Mouse (Mus musculus) embryonic facial prominence, embryonic 14.5 days (tissue): Measurements from ENCODE around the gene Olfr412. TPM values are rescaled to one million over a fixed set of nuclear protein-coding genes. Genes with fewer than 3 reads are reported as not detected.
A peak's percentile ranks its signal among the peaks of the same experiment; 100 is the strongest.

Source experiments
- ATAC-seq: fragments of 200-750 bp; cut with Nextera tagmentation; 2 replicates; pipeline ENCODE4 v1.8.0; 2017; ENCODE audit warnings: low read depth, moderate number of reproducible peaks, moderate TSS enrichment
- DNase-seq: peaks from one replicate; pipeline ENCODE4 v3.0.0-alpha.2; 2015; ENCODE audit warnings: low spot score
- H3K27ac ChIP-seq: fragments of 300-500 bp; sonication (generic); replicated peaks from 2 replicates; pipeline ENCODE4 v1.5.1; 2014; ENCODE audit warnings: low read depth, mild to moderate bottlenecking, low read length, moderate library complexity
- H3K27me3 ChIP-seq: fragments of 300-500 bp; sonication (generic); replicated peaks from 2 replicates; pipeline ENCODE4 v1.6.1; 2014; ENCODE audit warnings: low read length; ENCODE audit not compliant: control insufficient read depth, insufficient read depth
- H3K36me3 ChIP-seq: fragments of 300-500 bp; sonication (generic); 2 replicates; pipeline ENCODE4 v1.6.1; 2014; ENCODE audit warnings: low read length, mixed read lengths; ENCODE audit not compliant: control insufficient read depth, insufficient read depth
- H3K4me1 ChIP-seq: fragments of 300-500 bp; sonication (generic); 2 replicates; pipeline ENCODE4 v1.6.1; 2014; ENCODE audit warnings: antibody characterized with exemption, low read length; ENCODE audit not compliant: control insufficient read depth, insufficient read depth
- H3K4me2 ChIP-seq: fragments of 300-500 bp; sonication (generic); 2 replicates; pipeline ENCODE4 v1.6.1; 2014; ENCODE audit warnings: low read depth, mild to moderate bottlenecking, low read length, moderate library complexity, mixed read lengths
- H3K4me3 ChIP-seq: fragments of 300-500 bp; sonication (generic); 2 replicates; pipeline ENCODE4 v1.5.1; 2014; ENCODE audit warnings: low read depth, mild to moderate bottlenecking, low read length
- H3K9ac ChIP-seq: fragments of 300-500 bp; sonication (generic); 2 replicates; pipeline ENCODE4 v1.6.1; 2014; ENCODE audit warnings: low read depth, mild to moderate bottlenecking, low read length, moderate library complexity, mixed read lengths
- H3K9me3 ChIP-seq: fragments of 300-500 bp; sonication (generic); 2 replicates; pipeline ENCODE4 v1.6.1; 2016; ENCODE audit warnings: low read length; ENCODE audit not compliant: control insufficient read depth
- WGBS: fragments of 180-500 bp; shearing (Covaris S2); extraction: QIAGEN DNeasy Blood & Tissue Kit; methylation state at CpG from one replicate; pipeline ENCODE4 v1.1.7; 2014; 5-methylcytosine and 5-hydroxymethylcytosine counted together
- polyA plus RNA-seq: library from polyadenylated mRNA; unstranded; fragments of >200 nt; fragmentation: Nextera tagmentation; extraction: Ambion mirVana; gene quantifications from 2 replicates; pipeline ENCODE4 v1.2.1, GENCODE M21; 2014

Olfr412 gene
- polyA plus RNA-seq: not detected in 2 replicates

DNA sequence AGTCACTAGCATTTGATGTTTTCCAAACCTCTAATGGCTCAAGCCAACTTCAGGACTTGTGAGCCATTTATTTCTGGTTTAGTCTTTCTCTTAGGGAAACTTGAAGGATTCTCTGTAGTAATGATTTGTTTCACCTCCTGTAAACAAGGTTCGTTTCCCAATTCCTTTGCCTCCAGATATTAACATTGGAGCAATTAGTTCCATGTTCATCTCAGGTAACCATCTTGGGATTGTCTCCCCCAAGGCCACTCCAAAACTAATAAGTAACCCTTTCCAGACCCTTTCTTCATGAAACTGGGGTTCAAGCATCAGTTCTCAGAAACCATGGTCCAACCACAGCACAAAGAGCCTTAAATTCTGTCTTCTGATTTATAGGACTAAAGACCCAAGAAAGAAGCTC, at the start of gene Olfr412:
Olfr412 (plus strand) TSS at position 301 of the 400 bp plus-strand sequence.
- Histone ChIP-seq H3K9me3 (peaks cover 13% of the 10 kb centered on the region; the same call in 1 of the 2 replicates), H3K4me2 (no peak within 1 kb of the TSS), H3K36me3 (no peaks in the 10 kb centered on the region), H3K27ac (no peak within 1 kb of the TSS), H3K9ac (no peak within 1 kb of the TSS), H3K4me3 (no peak within 1 kb of the TSS), H3K4me1 (no peaks in the 10 kb centered on the region), H3K27me3 (no peaks in the 10 kb centered on the region)
- WGBS: 66% methylated on average over 1 of the region's 1 CpGs
- ATAC-seq (no peak), DNase-seq (no peak)

DNA sequence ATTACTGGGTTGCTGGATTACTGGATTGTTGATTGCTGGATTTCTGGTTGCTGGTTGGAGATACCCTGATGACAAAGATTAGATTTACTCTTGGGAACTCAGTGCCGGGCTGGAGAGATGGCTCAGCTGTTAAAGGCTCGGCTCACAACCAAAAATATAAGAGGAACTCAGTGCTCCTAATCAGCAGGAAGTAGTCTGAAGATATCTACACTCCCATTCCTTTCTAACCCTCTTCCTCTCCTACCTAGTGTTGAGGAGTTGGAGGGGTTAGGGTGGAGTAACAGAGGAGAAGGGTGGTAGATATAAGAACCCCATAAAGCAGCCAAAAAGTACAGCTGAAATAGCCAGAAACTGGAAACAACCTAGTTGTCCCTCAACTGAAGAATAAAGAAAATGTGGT, 35.8 kb upstream of the Olfr412 start:
- H3K9ac ChIP-seq: no peak overlapping the region
- WGBS: 75% methylated on average over 2 of the region's 2 CpGs
- no peaks in the 10 kb centered on the region for H3K27me3 ChIP-seq
- no peaks in the 10 kb centered on the region for H3K9me3 ChIP-seq
- ATAC-seq: no peak
- H3K4me2 ChIP-seq: no peak overlapping the region
- H3K4me3 ChIP-seq: no peak overlapping the region
- no peak for DNase-seq
- H3K36me3 ChIP-seq: no peaks in the 10 kb centered on the region
- H3K4me1 ChIP-seq: no peaks in the 10 kb centered on the region
- no peak overlapping the region for H3K27ac ChIP-seq

DNA sequence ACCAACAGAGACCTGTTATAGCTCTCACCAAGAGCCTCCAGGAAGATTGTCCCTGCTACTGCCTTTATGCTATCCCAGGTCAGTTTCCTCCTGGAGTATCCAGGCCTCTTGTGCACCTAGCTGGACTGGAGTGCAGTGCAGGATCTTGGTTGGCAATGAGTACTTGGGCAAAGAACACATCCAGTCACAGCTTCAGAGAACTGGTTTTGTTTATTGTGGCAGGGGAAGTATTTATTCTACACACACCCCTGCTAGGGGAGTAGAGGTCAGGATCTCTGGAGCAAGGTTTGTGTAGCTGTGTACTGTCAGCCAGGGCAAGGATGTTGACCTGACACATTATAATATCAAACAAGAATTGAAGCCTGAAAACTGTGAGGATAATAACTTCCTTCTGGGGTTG, 33.1 kb upstream of the Olfr412 start:
- Histone ChIP-seq H3K27me3 (no peaks in the 10 kb centered on the region), H3K4me2 (no peak overlapping the region), H3K36me3 (no peaks in the 10 kb centered on the region), H3K9me3 (no peaks in the 10 kb centered on the region), H3K9ac (no peak overlapping the region), H3K27ac (no peak overlapping the region), H3K4me1 (no peaks in the 10 kb centered on the region), H3K4me3 (no peak overlapping the region)
- ATAC-seq (no peak), DNase-seq (no peak)

DNA sequence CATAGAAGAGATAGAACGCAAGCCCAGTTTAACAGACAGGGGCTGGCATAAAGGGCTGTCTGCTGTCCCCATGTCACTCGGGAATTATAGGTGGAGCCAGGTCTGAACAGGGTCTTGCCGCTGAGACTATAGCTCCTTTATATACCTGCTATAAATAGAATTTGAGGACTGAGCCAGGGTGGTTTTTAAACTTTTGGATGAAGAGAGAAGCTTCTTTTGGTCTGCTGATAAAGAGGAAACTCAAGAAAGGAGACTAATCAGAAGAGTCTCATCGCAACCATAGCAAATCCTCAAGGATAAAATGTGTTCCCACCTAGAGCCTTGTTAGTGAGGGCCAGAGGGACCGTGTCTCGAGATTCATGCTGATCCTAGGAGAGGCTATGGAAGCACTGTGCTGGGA, 23.9 kb upstream of the Olfr412 start, which contains the start of gene Olfr410:
Olfr410 (minus strand) TSS at position 101 of the 400 bp plus-strand sequence.
- DNase-seq: no peak
- Histone ChIP-seq H3K4me3 (no peak within 1 kb of the TSS), H3K9me3 (no peaks in the 10 kb centered on the region), H3K27ac (no peak within 1 kb of the TSS), H3K9ac (no peak within 1 kb of the TSS), H3K4me2 (no peak within 1 kb of the TSS), H3K27me3 (no peaks in the 10 kb centered on the region), H3K4me1 (no peaks in the 10 kb centered on the region), H3K36me3 (no peaks in the 10 kb centered on the region)
- ATAC-seq: no peak
- WGBS: 80% methylated on average over 6 of the region's 6 CpGs

DNA sequence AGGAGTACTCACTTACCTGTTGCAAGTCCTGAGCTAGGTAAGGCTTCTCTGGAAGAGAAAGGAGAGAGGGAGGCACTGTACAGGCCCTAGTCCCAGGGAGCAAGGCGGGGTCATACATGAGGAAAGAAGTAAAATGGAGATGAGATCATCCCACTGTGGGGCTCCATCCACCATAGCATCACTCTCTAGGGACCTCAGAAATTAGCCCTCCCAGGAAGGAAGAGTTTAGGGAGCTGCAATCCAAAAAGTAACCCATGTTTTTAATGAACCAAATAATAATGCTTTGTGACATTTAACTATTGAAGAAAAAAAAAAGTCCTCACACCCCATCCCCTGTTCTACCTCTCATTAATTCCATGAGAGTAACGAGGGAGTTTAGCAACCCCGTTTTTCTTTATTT, 9.3 kb upstream of the Olfr412 start, which contains the start of gene Olfr411:
Olfr411 (minus strand) TSS at position 101 of the 400 bp plus-strand sequence.
- Histone ChIP-seq H3K27ac (no peak within 1 kb of the TSS), H3K4me3 (no peak within 1 kb of the TSS), H3K4me1 (no peaks in the 10 kb centered on the region), H3K27me3 (no peaks in the 10 kb centered on the region), H3K9me3 (0 out of 2 replicates have a peak, but pooled peaks cover 7% of the 10 kb centered on the region), H3K9ac (no peak within 1 kb of the TSS), H3K36me3 (no peaks in the 10 kb centered on the region), H3K4me2 (no peak within 1 kb of the TSS)
- no peak for DNase-seq
- 73% methylated on average over 3 of the region's 3 CpGs for WGBS
- no peak for ATAC-seq

DNA sequence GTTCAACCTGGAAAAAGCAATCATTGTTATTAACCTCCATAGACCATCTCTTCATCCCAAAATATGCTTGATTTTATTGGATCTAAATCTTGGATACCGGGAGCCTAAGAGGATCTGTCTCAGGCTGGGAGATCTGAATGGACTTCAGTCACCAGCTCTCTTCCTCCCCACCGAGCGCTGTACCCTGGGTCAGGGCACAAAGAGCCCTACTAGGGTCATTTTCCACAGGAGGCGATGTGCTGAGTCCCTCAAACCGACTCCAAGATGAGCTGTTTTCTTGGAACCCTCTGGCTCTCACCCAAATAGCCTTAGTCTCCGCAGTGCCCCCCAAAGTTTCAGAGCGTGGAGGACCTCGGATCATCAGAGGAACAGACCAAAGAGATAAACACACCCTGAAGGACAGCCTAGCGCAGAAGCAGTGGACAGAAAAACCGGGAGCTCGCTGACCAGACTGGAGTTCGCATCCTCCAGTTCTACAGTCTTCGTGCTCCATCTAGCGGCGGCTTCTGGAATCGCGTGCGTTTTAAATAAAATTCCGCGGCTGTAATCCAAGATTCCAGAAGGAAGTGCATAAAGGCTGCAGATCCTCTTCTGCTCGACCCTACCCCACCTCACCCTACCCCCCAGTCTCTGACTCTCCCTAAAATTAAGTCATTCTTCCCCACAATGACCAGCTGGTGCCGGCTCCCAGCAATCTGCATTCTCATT, 9.7 kb downstream of the Olfr412 start:
- peak; percentile 71 for DNase-seq
- Histone ChIP-seq H3K27me3 (peaks cover 12% of the 10 kb centered on the region), H3K9me3 (no peaks in the 10 kb centered on the region), H3K4me3 (no peak overlapping the region), H3K4me2 (peak overlapping the region; percentile 21; the same call in 1 of the 2 replicates), H3K27ac (no peak overlapping the region), H3K36me3 (no peaks in the 10 kb centered on the region), H3K4me1 (no peaks in the 10 kb centered on the region), H3K9ac (no peak overlapping the region)
- peak; percentile 26; the same call in 1 of the 2 replicates for ATAC-seq
- 11% methylated on average over 22 of the region's 22 CpGs for WGBS

DNA sequence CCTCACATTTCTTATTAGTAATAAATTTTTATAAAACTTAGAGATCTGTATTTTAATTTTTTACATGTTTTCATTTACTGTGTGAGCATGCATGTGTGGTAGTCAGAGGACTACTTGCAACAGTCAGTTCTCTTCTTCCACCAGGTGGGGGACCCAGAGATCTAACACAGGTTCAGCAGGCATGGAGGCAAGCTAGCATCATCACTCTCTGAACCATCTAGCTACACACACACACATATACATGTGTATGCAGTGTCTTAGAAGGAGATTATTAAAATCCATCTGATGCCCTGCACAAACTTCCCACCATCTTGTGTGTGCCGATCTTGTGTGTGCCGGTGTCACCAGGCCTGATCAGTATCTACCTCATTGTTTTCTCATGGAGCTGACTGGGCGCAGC, 15.0 kb downstream of the Olfr412 start:
- 62% methylated on average over 3 of the region's 3 CpGs for WGBS
- Histone ChIP-seq H3K4me1 (no peaks in the 10 kb centered on the region), H3K27me3 (no peaks in the 10 kb centered on the region), H3K4me2 (no peak overlapping the region), H3K4me3 (no peak overlapping the region), H3K27ac (no peak overlapping the region), H3K9ac (no peak overlapping the region), H3K9me3 (no peaks in the 10 kb centered on the region), H3K36me3 (no peaks in the 10 kb centered on the region)
- ATAC-seq (peak; percentile 79), DNase-seq (peak; percentile 73)

DNA sequence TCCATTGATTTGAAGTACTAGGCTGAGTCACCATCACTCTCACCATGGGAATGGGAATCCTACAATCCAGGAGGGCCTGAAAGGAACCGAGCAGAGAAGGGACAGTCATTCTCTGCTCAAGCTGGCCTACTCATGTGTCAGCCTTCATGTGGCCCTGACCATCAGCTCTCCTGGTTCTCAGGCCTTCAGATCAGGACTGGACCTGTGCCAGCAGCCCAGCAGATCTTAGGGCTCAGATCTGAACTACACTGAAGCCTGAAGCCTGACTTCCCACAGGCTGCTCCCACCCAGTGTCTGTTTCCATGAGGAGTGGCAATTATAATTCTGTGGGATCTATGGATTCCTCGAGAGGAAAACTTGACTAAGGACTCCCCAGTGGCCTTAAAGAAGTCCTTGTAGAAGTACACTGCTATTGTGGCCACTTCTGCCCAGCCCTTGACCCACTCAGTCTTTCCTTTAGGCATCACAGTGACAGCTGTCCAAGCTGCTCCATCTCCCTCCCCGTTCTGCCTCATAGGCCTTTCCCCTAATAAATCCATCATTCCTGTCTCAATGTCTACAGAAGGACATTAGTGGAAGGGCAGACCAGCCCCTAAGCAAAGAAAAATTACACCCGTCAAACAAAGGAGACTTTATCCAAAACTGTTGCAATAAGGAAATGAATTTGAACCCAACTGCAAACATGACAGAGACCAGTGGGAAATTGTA, 17.5 kb downstream of the Olfr412 start:
- Histone ChIP-seq H3K4me1 (no peaks in the 10 kb centered on the region), H3K9me3 (no peaks in the 10 kb centered on the region), H3K9ac (no peak overlapping the region), H3K27ac (no peak overlapping the region), H3K27me3 (no peaks in the 10 kb centered on the region), H3K4me3 (no peak overlapping the region), H3K4me2 (no peak overlapping the region), H3K36me3 (no peaks in the 10 kb centered on the region)
- 56% methylated on average over 4 of the region's 4 CpGs for WGBS
- ATAC-seq (no peak), DNase-seq (no peak)
